Mouse (Mus musculus): ENCODE data around the gene Zfp948. TPM values are rescaled to one million over a fixed set of nuclear protein-coding genes. Genes with fewer than 3 reads are reported as not detected.

Zfp948 gene
- total RNA-seq, 4 experiments from 2014 or later: 6.8 to 12.5 (median 9.1) TPM

Other genes starting within 250 kb of the Zfp948 start
- gene Zfp677, start 183.3 kb upstream of the Zfp948 start, total RNA-seq (2022): 1 to 10 TPM; 5.4 to 5.9 (median 5.5) TPM
- 1 to 10 TPM; 2.5 to 4.8 (median 3.5) TPM for gene Zfp54, start 143.8 kb upstream of the Zfp948 start, total RNA-seq (2022)
- gene Zfp51, start 116.6 kb upstream of the Zfp948 start, total RNA-seq (2022): 1 to 10 TPM; 6.3 to 8.4 (median 7.6) TPM
- gene Zfp53, start 78.0 kb upstream of the Zfp948 start, total RNA-seq (2022): 1 to 10 TPM; 3.0 to 3.8 (median 3.4) TPM
- 10 to 100 TPM; 29.8 to 42.1 (median 33.2) TPM for gene Zfp52, start 31.5 kb upstream of the Zfp948 start, total RNA-seq (2022)
- gene Zfp983, start 83.6 kb downstream of the Zfp948 start, total RNA-seq (2022): 10 to 100 TPM in 2 of 4 experiments, 1 to 10 TPM in 2; 8.2 to 13.5 (median 10.0) TPM
- 1 to 10 TPM in 3 of 4 experiments, not detected in 1; 2.9 to 7.5 (median 6.9) TPM for gene Gm10226, start 124.9 kb downstream of the Zfp948 start, total RNA-seq (2022)
- gene Zfp760, start 140.7 kb downstream of the Zfp948 start, total RNA-seq (2022): 1 to 10 TPM; 6.3 to 8.3 (median 7.9) TPM
- 10 to 100 TPM in 3 of 4 experiments, 1 to 10 TPM in 1; 9.9 to 13.9 (median 12.5) TPM for gene Zfp229, start 163.8 kb downstream of the Zfp948 start, total RNA-seq (2022)

All from adrenal gland, adult 8-10 months (tissue).